Mouse (Mus musculus): ENCODE measurements at regions not wholly inside any gene's neighbourhood (a gene's known extent, or its start where the extent isn't known, plus 50 kb on each side); places are given as distances from the start of the nearest gene placed in this dataset.

- Histone ChIP-seq H3K9me3 (ENCODE audit: control insufficient read depth) (no peaks in the 10 kb centered on the region), H3K9ac (ENCODE audit: low read depth, low read length) (no peak overlapping the region), H3K4me3 (ENCODE audit: low read depth, low read length) (no peak overlapping the region), H3K4me2 (replicated peaks; ENCODE audit: low read depth) (no peak overlapping the region), H3K4me1 (replicated peaks; ENCODE audit: control insufficient read depth, insufficient read depth, low read length) (no peaks in the 10 kb centered on the region), H3K27me3 (replicated peaks; ENCODE audit: control insufficient read depth, insufficient read depth, low read length) (no peaks in the 10 kb centered on the region), H3K36me3 (ENCODE audit: control insufficient read depth, insufficient read depth) (no peaks in the 10 kb centered on the region), H3K27ac (ENCODE audit: low read depth, low read length) (no peak overlapping the region)
- no peak for ATAC-seq
- TF ChIP-seq CTCF (IDR thresholded peaks at IDR 0.05; ENCODE audit: low read depth): no peak
- WGBS: 60% methylated on average over 3 of the region's 3 CpGs
Measured at GRCm38 (mm10) chr16:69979813-69980527, 116.4 kb upstream of the Speer2 start.

DNA sequence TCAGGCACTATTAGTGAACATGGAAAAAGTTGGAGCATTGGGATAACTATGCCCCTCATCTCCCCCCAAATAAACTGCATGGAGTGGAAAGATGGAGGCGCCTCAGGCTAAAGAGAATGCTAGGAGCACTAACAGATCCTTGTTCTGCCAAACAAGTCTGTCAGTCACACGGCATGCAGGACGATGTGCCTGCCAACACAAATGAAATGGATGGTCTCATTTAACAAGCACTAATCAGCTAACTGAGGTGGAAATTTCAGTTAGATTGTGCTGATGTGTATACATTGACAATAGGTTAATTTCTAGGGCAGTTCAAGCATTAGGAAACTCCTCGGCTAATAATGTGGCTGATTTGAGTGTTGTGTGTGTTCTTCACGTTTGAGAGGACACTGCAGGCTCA, 120.8 kb upstream of the Speer2 start:
- H3K4me1 ChIP-seq (replicated peaks; ENCODE audit: control insufficient read depth, insufficient read depth, low read length): no peaks in the 10 kb centered on the region
- H3K9ac ChIP-seq (ENCODE audit: low read depth, low read length): no peak overlapping the region
- WGBS: 68% methylated on average over 5 of the region's 5 CpGs
- H3K4me3 ChIP-seq (ENCODE audit: low read depth, low read length): no peak overlapping the region
- no peaks in the 10 kb centered on the region for H3K27me3 ChIP-seq (replicated peaks; ENCODE audit: control insufficient read depth, insufficient read depth, low read length)
- TF ChIP-seq CTCF (IDR thresholded peaks at IDR 0.05; ENCODE audit: low read depth): no peak
- no peak overlapping the region for H3K4me2 ChIP-seq (replicated peaks; ENCODE audit: low read depth)
- H3K9me3 ChIP-seq (ENCODE audit: control insufficient read depth): no peaks in the 10 kb centered on the region
- no peak overlapping the region for H3K27ac ChIP-seq (ENCODE audit: low read depth, low read length)
- no peak for ATAC-seq
- H3K36me3 ChIP-seq (ENCODE audit: control insufficient read depth, insufficient read depth): no peaks in the 10 kb centered on the region

DNA sequence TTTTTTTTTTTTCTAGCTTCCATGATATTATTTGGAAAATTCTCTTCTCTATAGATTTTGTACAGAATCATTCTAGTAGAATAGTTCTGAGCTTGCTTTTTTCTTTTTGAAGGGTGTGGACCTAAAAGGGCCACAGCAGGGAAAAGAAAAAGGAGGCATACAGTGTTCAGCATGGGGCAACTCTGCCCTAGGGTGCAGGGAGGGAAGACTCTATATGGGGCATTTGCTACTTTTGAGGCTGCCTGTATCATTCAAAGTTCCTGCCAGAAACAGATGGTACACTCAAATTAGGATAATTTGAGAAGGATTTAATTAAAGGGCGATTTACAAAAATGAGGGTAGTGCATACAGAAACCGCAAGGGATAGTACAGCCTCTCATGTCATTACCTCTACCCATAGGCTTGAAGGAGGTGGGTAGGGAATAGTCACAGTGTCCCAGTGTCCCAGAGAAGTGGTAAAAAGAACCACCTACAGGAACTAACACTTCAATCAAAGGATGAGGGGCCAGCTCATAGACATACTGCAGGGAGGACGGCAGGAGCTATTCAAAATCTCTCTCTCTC, 128.4 kb upstream of the Speer2 start:
- Histone ChIP-seq H3K9ac (ENCODE audit: low read depth, low read length) (no peak overlapping the region), H3K4me3 (ENCODE audit: low read depth, low read length) (no peak overlapping the region), H3K9me3 (ENCODE audit: control insufficient read depth) (no peaks in the 10 kb centered on the region), H3K27me3 (replicated peaks; ENCODE audit: control insufficient read depth, insufficient read depth, low read length) (no peaks in the 10 kb centered on the region), H3K27ac (ENCODE audit: low read depth, low read length) (no peak overlapping the region), H3K4me1 (replicated peaks; ENCODE audit: control insufficient read depth, insufficient read depth, low read length) (no peaks in the 10 kb centered on the region), H3K36me3 (ENCODE audit: control insufficient read depth, insufficient read depth) (no peaks in the 10 kb centered on the region), H3K4me2 (replicated peaks; ENCODE audit: low read depth) (no peak overlapping the region)
- TF ChIP-seq CTCF (IDR thresholded peaks at IDR 0.05; ENCODE audit: low read depth): no peak
- ATAC-seq: no peak
- WGBS: 78% methylated on average over 3 of the region's 3 CpGs

DNA sequence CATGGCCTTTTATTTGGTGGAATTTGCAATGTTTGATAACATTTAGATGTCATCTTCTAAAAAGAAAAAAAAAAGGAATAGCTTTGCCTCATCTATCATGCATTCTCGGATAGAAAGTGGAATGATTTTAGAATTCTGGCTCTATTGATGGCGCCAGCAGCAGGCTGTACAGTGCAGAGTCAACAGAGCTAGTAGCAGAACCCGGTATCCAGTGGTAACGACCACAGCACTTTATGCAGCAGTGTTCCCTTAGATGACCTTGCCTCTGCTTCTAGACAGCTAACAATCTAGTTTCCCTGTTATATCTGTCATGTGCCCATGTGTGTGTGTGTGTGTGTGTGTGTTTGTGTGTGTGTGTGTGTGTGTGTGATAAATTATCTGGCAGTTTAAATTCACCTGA, 129.2 kb upstream of the Speer2 start:
- WGBS: 68% methylated on average over 4 of the region's 4 CpGs
- no peak for TF ChIP-seq CTCF (IDR thresholded peaks at IDR 0.05; ENCODE audit: low read depth)

DNA sequence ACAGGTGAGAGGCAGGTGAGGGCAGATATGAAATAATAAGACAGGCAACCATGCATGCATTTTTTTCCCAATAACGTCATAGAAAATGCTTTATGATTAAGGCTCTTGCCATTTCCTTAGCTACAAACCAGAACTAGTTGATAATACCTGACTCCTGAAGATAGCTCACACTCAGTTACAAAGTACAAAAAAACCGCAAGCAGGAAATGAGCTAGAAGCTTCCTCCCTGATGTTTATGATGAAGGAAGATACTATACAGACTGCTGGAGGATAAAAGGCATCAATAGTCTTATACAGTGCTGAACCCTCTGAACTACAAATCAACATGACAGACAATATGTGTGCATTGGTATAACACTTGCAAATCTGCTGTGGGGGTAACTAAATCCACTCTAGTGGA, 143.3 kb upstream of the Speer2 start:
- 66% methylated on average over 2 of the region's 2 CpGs for WGBS
- Histone ChIP-seq H3K27ac (ENCODE audit: low read depth, low read length) (no peak overlapping the region), H3K9ac (ENCODE audit: low read depth, low read length) (no peak overlapping the region), H3K4me2 (replicated peaks; ENCODE audit: low read depth) (no peak overlapping the region), H3K4me3 (ENCODE audit: low read depth, low read length) (no peak overlapping the region), H3K9me3 (ENCODE audit: control insufficient read depth) (no peaks in the 10 kb centered on the region), H3K36me3 (ENCODE audit: control insufficient read depth, insufficient read depth) (no peaks in the 10 kb centered on the region), H3K4me1 (replicated peaks; ENCODE audit: control insufficient read depth, insufficient read depth, low read length) (no peaks in the 10 kb centered on the region), H3K27me3 (replicated peaks; ENCODE audit: control insufficient read depth, insufficient read depth, low read length) (no peaks in the 10 kb centered on the region)
- no peak for TF ChIP-seq CTCF (IDR thresholded peaks at IDR 0.05; ENCODE audit: low read depth)
- ATAC-seq: no peak

More for the DNA sequence above, 129.2 kb upstream of the Speer2 start:
- H3K27me3 ChIP-seq (replicated peaks; ENCODE audit: control insufficient read depth, insufficient read depth, low read length): no peaks in the 10 kb centered on the region
- H3K4me2 ChIP-seq (replicated peaks; ENCODE audit: low read depth): no peak overlapping the region
- H3K9ac ChIP-seq (ENCODE audit: low read depth, low read length): no peak overlapping the region
- no peak overlapping the region for H3K27ac ChIP-seq (ENCODE audit: low read depth, low read length)
- no peak overlapping the region for H3K4me3 ChIP-seq (ENCODE audit: low read depth, low read length)
- no peaks in the 10 kb centered on the region for H3K36me3 ChIP-seq (ENCODE audit: control insufficient read depth, insufficient read depth)
- H3K4me1 ChIP-seq (replicated peaks; ENCODE audit: control insufficient read depth, insufficient read depth, low read length): no peaks in the 10 kb centered on the region
- no peaks in the 10 kb centered on the region for H3K9me3 ChIP-seq (ENCODE audit: control insufficient read depth)
- no peak for ATAC-seq

- Histone ChIP-seq H3K36me3 (ENCODE audit: control insufficient read depth, insufficient read depth) (no peaks in the 10 kb centered on the region), H3K4me1 (replicated peaks; ENCODE audit: control insufficient read depth, insufficient read depth, low read length) (no peaks in the 10 kb centered on the region), H3K27ac (ENCODE audit: low read depth, low read length) (no peak overlapping the region), H3K9ac (ENCODE audit: low read depth, low read length) (no peak overlapping the region), H3K4me3 (ENCODE audit: low read depth, low read length) (no peak overlapping the region), H3K27me3 (replicated peaks; ENCODE audit: control insufficient read depth, insufficient read depth, low read length) (no peaks in the 10 kb centered on the region), H3K4me2 (replicated peaks; ENCODE audit: low read depth) (no peak overlapping the region), H3K9me3 (ENCODE audit: control insufficient read depth) (no peaks in the 10 kb centered on the region)
- TF ChIP-seq CTCF (IDR thresholded peaks at IDR 0.05; ENCODE audit: low read depth): no peak
- no peak for ATAC-seq
- WGBS: 90% methylated on average over 1 of the region's 1 CpGs
Measured at GRCm38 (mm10) chr16:70016980-70017379, 153.4 kb upstream of the Speer2 start.
